Mouse (Mus musculus) bone marrow macrophage, adult 2 months (primary cell): ENCODE measurements around the gene Il4.

Experiments used
- CTCF ChIP-seq: IDR thresholded peaks from 2 replicates; pipeline ENCODE4 v1.5.1; 2012; ENCODE audit warnings: low read depth, mild to moderate bottlenecking, low read length, moderate library complexity
- POLR2A ChIP-seq: IDR thresholded peaks from 2 replicates; pipeline ENCODE4 v1.6.1; 2012; ENCODE audit warnings: mild to moderate bottlenecking, low read depth, low read length, borderline replicate concordance

- no peak for TF ChIP-seq POLR2A
- TF ChIP-seq CTCF, result no peak
These were observed 5.7 kb upstream of the Il4 start for GRCm38 (mm10) chr11:53624124-53624523.
